Mouse (Mus musculus): ENCODE measurements at regions not wholly inside any gene's neighbourhood (a gene's known extent, or its start where the extent isn't known, plus 50 kb on each side); places are given as distances from the start of the nearest gene placed in this dataset.

GRCm38 (mm10) chr16:92946554-92946953 is 120.6 kb upstream of the Runx1 start:
- DNase-seq (ENCODE audit: low read depth in 1 of 2, low spot score in 2 of 2), result no peak

GRCm38 (mm10) chr16:92943901-92944300 is 118.0 kb upstream of the Runx1 start:
- DNase-seq (ENCODE audit: low read depth in 1 of 2, low spot score in 2 of 2), result no peak

DNA sequence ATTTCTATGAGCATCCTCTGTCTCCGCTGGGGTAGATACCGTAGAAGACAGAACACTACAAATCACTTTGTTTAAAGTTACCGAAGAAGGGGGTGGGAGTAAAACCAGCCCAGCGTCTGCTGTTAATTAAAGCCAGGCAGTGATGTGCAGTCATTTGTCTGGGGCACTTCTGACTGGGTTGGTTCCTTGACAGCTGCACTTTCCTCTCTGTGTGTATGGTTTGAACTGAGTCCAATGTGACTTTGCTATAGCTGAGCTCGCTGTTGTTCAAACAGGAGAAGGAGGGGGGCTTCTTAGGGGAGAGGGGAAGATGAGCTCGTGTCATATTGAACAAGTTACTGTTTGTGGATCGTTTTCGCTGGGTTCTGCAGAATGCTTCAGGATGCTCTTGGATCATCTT is 113.7 kb upstream of the Runx1 start:
- DNase-seq (ENCODE audit: low read depth in 1 of 2, low spot score in 2 of 2), result no peak

DNA sequence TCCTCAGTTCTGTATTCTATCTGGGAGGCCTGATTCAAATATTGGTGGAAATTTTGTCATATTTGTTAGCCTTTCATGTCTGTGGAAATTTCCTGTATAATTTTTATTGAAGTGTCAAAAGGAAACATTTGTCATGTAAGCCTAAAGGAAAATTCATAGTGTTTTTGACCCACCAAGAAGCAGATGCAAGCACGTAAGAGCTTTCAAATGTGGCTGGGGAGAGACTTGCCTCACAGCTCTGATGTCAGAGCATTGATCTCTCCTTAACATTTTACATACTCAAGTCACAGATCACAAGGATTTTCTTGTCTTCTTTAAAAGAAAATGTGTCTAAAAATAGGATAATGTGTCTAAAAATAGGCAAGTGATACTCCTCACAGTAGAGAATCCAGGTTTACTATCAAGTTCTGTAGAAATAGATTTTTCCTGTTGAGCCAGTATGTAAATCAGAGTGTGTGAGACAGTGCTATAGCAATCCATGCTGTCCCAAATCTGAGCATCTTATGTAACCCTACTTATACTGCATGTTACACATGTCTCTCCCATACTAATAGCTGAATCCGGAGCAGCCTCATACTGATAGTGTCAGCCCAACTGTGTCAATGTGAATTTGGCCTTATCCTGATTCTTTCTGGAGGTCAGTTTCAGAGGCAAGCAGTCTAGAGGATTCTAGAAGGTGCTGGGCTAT is 110.0 kb upstream of the Runx1 start:
- no peak for DNase-seq (ENCODE audit: low read depth in 1 of 2, low spot score in 2 of 2)

DNA sequence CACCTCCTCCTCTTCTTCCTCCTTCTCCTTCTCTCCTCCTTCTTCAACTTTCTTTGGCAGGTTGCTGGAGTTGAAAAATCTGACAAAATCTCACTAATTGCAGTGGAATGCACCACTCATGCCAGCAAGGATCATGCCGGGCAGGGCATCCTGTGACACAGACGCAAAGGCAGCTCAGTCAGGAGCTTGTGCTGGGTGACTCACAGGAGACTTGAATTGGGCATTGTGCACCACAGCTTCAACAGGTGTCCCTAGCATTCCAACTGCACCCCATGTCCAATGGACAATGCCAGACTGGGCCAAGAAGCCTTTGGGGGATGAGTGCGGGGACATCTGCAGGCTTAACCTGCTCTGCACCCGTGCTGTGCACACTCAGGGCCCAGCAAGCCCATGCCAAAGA is 104.2 kb upstream of the Runx1 start:
- no peak for DNase-seq (ENCODE audit: low read depth in 1 of 2, low spot score in 2 of 2)

DNA sequence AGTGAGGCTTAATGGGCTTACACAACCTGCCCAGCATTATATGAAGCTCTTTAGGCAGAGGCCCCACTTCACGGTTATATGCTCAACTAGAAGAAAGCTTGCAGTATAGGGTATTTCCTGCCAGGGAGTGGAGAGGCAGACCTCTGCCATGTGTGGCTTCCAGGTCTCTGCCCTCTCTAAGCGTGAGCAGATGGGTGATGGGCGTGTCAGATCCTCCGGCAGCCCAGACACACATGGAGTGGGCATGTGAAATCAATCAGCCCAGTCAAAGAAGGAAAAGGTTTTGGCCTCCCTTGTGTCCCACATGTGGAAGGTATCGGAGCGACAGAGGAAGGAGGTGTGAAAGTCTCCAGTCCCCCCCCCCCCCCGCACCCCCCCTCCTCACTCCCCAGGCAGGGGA is 102.3 kb upstream of the Runx1 start:
- DNase-seq (ENCODE audit: low read depth in 1 of 2, low spot score in 2 of 2), result no peak

GRCm38 (mm10) chr16:92927662-92928061 is 101.7 kb upstream of the Runx1 start:
- DNase-seq (ENCODE audit: low read depth in 1 of 2, low spot score in 2 of 2), result no peak

GRCm38 (mm10) chr16:92926853-92927252 is 100.9 kb upstream of the Runx1 start:
- no peak for DNase-seq (ENCODE audit: low read depth in 1 of 2, low spot score in 2 of 2)

GRCm38 (mm10) chr16:92920947-92921346 is 95.0 kb upstream of the Runx1 start:
- no peak for DNase-seq (ENCODE audit: low read depth in 1 of 2, low spot score in 2 of 2)

- DNase-seq (ENCODE audit: low read depth in 1 of 2, low spot score in 2 of 2), result no peak
These were observed 91.4 kb upstream of the Runx1 start for GRCm38 (mm10) chr16:92917356-92917755.

GRCm38 (mm10) chr16:92915651-92916050 is 89.7 kb upstream of the Runx1 start:
- DNase-seq (ENCODE audit: low read depth in 1 of 2, low spot score in 2 of 2), result no peak

DNA sequence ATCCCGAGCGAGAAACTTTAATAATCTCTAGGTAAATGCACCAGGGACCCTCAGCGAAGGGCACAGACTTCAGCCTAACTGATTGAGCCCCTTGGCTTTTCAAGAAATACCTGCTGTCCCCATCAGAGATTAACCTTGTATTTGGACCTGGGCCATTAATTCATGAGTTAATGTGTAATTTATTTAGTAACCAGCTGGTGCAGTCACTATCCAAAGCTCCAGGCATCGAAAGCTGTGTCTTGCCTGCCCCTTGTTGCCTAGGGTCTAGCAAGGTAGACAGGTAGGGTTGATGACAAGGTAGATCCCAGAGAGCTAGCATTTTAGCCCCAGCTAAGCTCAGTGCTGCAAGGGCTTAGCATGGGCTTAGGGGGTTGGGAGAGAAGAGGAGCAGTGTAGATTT is 80.9 kb upstream of the Runx1 start:
- no peak for DNase-seq (ENCODE audit: low read depth in 1 of 2, low spot score in 2 of 2)

GRCm38 (mm10) chr16:92905626-92906025 is 79.7 kb upstream of the Runx1 start:
- DNase-seq (ENCODE audit: low read depth in 1 of 2, low spot score in 2 of 2), result no peak

DNA sequence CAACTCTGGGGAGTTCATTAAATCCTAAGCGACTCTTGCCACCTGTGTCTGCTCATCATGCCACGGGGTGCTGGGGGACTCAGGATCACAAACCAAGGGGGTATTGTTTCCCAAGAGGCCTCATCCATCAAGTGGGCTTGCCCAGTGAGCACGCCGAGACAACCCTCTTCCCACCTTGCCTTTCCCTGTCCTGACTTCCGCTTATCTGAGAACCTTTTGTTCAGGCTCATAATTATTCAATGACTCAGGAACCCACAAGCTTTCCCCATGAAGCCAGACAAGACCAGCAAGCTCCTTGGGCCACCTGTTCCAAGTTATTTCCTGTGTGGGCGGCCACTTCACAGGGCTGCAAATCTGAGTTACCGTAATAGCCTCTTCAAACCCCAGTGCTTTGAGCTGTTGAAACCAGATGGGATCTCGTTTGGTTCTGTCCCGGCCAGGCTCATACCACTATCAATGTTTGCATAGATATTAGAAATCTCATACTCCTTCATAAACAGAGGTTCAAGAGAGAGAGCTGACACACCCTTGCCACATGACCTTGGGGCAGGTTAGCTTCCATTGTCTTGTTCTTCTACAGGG is 78.0 kb upstream of the Runx1 start:
- DNase-seq (ENCODE audit: low read depth in 1 of 2, low spot score in 2 of 2), result no peak

- no peak for DNase-seq (ENCODE audit: low read depth in 1 of 2, low spot score in 2 of 2)
These were observed 77.5 kb upstream of the Runx1 start for GRCm38 (mm10) chr16:92903486-92903885.

DNA sequence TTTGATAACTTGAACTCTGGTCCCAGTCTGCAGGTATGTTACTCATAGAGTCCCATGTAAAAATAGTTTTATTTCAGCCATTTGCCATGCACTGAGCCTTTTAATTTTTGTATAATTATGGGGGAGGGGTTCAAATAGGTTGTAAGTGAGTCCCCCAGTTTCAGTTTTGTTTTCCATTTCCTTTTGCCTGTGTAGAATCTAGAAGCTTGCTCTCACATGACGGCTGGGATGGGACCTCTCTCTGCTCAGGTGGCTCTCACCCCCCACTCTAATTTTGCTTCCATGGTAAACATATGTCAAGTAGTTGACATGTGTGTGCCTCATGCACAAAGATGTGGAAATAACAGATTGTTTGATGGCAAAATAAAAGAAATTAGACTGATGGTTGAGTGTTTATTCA is 73.8 kb upstream of the Runx1 start:
- DNase-seq (ENCODE audit: low read depth in 1 of 2, low spot score in 2 of 2), result no peak

- DNase-seq (ENCODE audit: low read depth in 1 of 2, low spot score in 2 of 2), result no peak
These were observed 65.8 kb upstream of the Runx1 start for GRCm38 (mm10) chr16:92891741-92892140.

DNA sequence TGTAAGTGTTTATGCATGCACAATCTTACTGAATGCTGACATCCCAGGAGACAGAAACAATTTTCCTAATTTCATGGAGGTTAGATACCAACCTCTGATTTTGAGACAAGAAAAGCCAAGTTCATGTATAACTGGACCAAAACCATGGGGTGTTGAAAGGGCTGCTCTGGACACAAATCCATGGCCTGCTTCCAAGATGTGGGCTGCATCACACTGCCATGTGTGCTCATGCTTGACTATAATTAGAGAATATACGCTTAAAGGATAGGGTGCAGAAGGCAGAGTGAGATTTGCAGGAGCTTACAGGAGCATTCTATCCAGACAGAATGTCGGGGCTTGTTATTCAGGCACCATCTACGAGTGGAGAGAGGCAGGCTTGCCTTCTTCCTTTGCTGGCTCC is 64.8 kb upstream of the Runx1 start:
- no peak for DNase-seq (ENCODE audit: low read depth in 1 of 2, low spot score in 2 of 2)

DNA sequence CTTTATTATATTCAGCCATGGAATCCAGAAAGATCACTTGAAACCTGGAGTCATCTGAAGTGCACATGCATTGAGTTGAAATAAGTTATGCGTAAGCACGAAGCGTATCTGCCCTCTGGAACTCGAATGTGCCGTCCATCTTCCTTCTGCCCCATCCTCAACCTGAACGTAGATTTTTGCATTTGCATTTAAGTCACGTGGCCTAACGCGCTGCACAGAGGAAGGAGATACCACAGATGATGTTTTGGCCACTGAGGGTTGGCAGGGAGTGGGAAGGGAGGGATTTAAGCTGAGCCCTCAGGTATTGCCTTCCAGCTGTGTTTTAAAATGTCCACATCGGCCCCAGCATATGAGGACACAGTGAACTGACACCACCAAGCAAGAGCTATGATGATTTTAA is 63.6 kb upstream of the Runx1 start:
- DNase-seq (ENCODE audit: low read depth in 1 of 2, low spot score in 2 of 2), result no peak

DNA sequence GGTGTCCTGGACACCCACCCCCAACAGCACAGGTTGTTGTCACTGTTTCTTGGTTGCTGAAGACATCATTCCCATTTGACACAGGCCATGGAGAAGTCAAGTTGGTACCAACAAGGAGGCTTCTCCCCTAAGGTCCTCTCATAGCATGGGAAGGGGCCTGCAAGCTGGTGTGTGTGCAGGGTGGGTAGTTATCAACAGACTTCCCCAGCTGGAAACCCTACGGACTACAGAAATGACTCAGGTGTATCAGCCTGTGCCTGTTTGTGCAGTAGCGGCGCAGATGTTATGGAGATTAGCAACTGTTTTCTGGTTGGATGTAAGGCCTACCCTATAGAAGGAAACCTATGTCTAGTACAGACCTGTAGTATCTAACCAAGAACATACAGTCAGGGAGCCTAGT is 60.3 kb upstream of the Runx1 start:
- no peak for DNase-seq (ENCODE audit: low read depth in 1 of 2, low spot score in 2 of 2)

- DNase-seq (ENCODE audit: low read depth in 1 of 2, low spot score in 2 of 2), result no peak
These were observed 57.9 kb upstream of the Runx1 start for GRCm38 (mm10) chr16:92883821-92884272.

DNA sequence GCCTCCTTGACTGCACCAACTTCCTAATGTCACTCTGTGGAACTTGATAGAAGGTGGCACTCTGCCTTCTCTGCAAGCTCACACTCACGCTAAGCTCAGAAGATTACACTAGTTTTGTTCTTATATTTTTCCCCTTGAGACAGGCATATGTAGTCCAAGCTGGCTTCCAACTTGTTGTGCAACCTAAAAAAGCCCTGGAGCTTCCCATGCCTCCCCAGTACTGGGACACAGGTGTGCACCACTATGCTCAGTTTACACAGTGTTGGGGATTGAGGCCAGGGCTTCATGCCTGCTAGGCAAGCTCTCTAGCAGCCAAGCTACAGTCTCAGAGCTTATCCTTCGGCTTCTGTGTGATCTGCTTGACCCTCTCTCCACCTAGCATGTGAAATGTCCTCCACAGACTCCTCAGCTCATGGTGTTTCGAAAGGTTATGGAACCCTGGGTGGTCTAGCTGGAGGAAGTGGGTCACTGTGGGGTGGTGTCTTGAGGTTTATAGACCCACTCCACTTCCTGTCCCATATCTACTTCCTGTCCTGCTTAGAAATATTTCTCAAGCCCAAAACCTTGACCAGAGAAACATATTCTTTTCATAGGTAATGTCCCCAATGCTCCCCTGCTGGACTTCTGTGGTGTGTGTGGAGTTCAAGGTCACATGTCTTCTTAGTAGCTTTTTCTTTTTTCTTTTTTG is 54.6 kb upstream of the Runx1 start:
- no peak for DNase-seq (ENCODE audit: low read depth in 1 of 2, low spot score in 2 of 2)

DNA sequence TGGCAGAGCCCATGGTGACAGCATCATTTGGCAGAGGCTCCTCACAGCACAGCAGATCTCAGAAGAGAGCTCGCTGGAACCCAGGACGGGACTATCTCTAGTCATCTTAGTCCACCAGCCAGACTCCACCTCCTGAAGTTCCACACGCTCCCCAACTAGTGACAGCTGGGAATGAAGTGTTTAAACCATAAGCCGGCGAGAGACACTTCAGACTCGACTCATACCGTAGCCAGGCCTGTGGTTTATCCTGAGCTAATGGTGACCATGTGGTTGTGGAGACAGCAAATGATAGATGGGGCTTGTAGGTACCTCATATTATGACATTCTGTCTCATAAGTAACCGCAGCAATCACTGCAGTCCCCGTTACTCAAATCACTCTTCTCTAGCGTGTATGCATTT is 52.1 kb upstream of the Runx1 start:
- no peak for DNase-seq (ENCODE audit: low read depth in 1 of 2, low spot score in 2 of 2)

Measured in monocyte, adult 2 months (primary cell).